21 mouse cellular contexts compared by ENCODE assay signal in the genomic region with DNA sequence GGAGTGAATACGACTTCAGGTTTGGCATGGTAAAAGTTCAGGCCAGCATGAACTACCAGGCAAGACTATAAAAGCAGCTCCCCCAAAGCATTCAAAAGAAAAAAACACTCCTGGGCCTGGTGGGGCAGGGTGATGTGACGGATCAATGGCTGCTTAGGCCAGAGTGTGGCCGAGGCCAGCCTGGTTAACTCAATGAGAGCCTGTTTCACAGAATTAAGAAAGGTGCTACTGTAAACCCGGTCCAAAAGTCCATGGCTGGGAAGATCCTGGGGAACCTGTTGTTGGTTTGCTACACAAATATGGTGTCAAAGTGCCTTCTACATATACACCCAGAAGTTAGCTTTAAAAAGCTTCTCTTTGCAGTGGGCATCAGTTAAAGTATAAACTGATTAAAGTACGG. TPM values are rescaled to one million over a fixed set of nuclear protein-coding genes. Genes with fewer than 3 reads are reported as not detected.
DNase-seq lines count a peak whose midpoint lies in the region; ATAC-seq and TF ChIP-seq lines count a peak whose summit lies in the region.
"Had no signal": no experiment of that assay in that cellular context is flagged by ENCODE, and none has a peak within 500 bp of the region (broad histone marks: within the 10 kb centered on the region; RNA-seq: fewer than 3 reads in every experiment).

No protein-coding gene starts in this region.

- H3K4me2 ChIP-seq in intestine, postnatal 0 days (replicated peaks; ENCODE audit: low read depth): 0 out of 2 replicates have a peak overlapping the region, but pooled peaks have one; percentile 72
- no peak overlapping the region for H3K4me2 ChIP-seq in intestine, embryonic 16.5 days (ENCODE audit: low read depth, low read length)
- H3K4me2 ChIP-seq in kidney, embryonic 16.5 days (replicated peaks; ENCODE audit: low read depth, low read length): peak overlapping the region; percentile 79
- H3K4me2 ChIP-seq in liver, embryonic 12.5 days: peak overlapping the region; percentile 86; the same call in 1 of the 2 replicates

- peak; percentile 76 for DNase-seq in kidney, adult 9 months
- no peak for DNase-seq in thymus, postnatal 0 days (ENCODE audit: low spot score)
- no peak for DNase-seq in left cerebral cortex, adult 9 months (ENCODE audit: low spot score in 2 of 2)
- DNase-seq: adrenal gland, postnatal 36 days; cerebellum, adult 2 months; cerebellum, postnatal 36 days; gastrocnemius, postnatal 10 days; heart, adult 18-20 months; left cerebral cortex, postnatal 4 days; lung, adult 2 months; lung, postnatal 36 days; right cerebral cortex, postnatal 25 days; thymus, postnatal 25 days had no signal

- H3K27ac ChIP-seq in intestine, postnatal 0 days (ENCODE audit: low read depth, low read length): 0 out of 2 replicates have a peak overlapping the region, but pooled peaks have one; percentile 71
- H3K27ac ChIP-seq in intestine, embryonic 16.5 days (ENCODE audit: low read length): no peak overlapping the region
- H3K27ac ChIP-seq in kidney, embryonic 16.5 days (ENCODE audit: low read length): peak overlapping the region; percentile 39; the same call in 1 of the 2 replicates
- no peak overlapping the region for H3K27ac ChIP-seq in liver, embryonic 12.5 days
- H3K27ac ChIP-seq: forebrain, embryonic 13.5 days; hindbrain, embryonic 12.5 days had no signal

- 68% methylated on average over 5 of the region's 5 CpGs for WGBS in intestine, postnatal 0 days
- WGBS in intestine, embryonic 16.5 days: 80% methylated on average over 5 of the region's 5 CpGs
- 69% methylated on average over 5 of the region's 5 CpGs for WGBS in kidney, embryonic 16.5 days
- 85% methylated on average over 5 of the region's 5 CpGs for WGBS in liver, embryonic 12.5 days (ENCODE audit: insufficient replicate concordance)

- H3K4me3 ChIP-seq in intestine, postnatal 0 days (ENCODE audit: low read depth, low read length): no peak overlapping the region
- H3K4me3 ChIP-seq in intestine, embryonic 16.5 days (ENCODE audit: low read length): no peak overlapping the region
- H3K4me3 ChIP-seq in kidney, embryonic 16.5 days (ENCODE audit: low read length): no peak overlapping the region
- no peak overlapping the region for H3K4me3 ChIP-seq in liver, embryonic 12.5 days

- H3K27me3 ChIP-seq in intestine, postnatal 0 days (replicated peaks; ENCODE audit: control insufficient read depth, insufficient read depth, low read length): no peaks in the 10 kb centered on the region
- H3K27me3 ChIP-seq in intestine, embryonic 16.5 days (replicated peaks; ENCODE audit: control insufficient read depth, insufficient read depth, low read length): no peaks in the 10 kb centered on the region
- H3K27me3 ChIP-seq in kidney, embryonic 16.5 days (ENCODE audit: insufficient read depth, low read length): no peaks in the 10 kb centered on the region
- no peaks in the 10 kb centered on the region for H3K27me3 ChIP-seq in liver, embryonic 12.5 days (replicated peaks)
- H3K27me3 ChIP-seq: forebrain, embryonic 13.5 days; hindbrain, embryonic 12.5 days had no signal

- ATAC-seq in intestine, postnatal 0 days: no peak
- ATAC-seq in intestine, embryonic 16.5 days: no peak
- ATAC-seq in kidney, embryonic 16.5 days (ENCODE audit: low FRiP score, low TSS enrichment): no peak
- ATAC-seq in liver, embryonic 12.5 days: no peak
- ATAC-seq: forebrain, embryonic 13.5 days; inflammation-experienced regulatory T-cells, adult 6 months; midbrain, embryonic 16.5 days had no signal

- H3K9ac ChIP-seq in intestine, postnatal 0 days (ENCODE audit: low read depth, low read length): no peak overlapping the region
- H3K9ac ChIP-seq in intestine, embryonic 16.5 days (ENCODE audit: low read depth, low read length): no peak overlapping the region
- peak overlapping the region; percentile 93; the same call in 1 of the 2 replicates for H3K9ac ChIP-seq in kidney, embryonic 16.5 days (replicated peaks; ENCODE audit: low read length)
- no peak overlapping the region for H3K9ac ChIP-seq in liver, embryonic 12.5 days
- H3K9ac ChIP-seq: hindbrain, embryonic 12.5 days had no signal

- no peaks in the 10 kb centered on the region for H3K9me3 ChIP-seq in intestine, postnatal 0 days (ENCODE audit: control insufficient read depth)
- no peaks in the 10 kb centered on the region for H3K9me3 ChIP-seq in intestine, embryonic 16.5 days (ENCODE audit: control insufficient read depth, low read length)
- no peaks in the 10 kb centered on the region for H3K9me3 ChIP-seq in kidney, embryonic 16.5 days (ENCODE audit: low read length)
- H3K9me3 ChIP-seq in liver, embryonic 12.5 days (replicated peaks): no peaks in the 10 kb centered on the region
- H3K9me3 ChIP-seq: forebrain, embryonic 13.5 days; hindbrain, embryonic 12.5 days had no signal

- no peak for TF ChIP-seq CTCF in intestine, postnatal 0 days (IDR thresholded peaks at IDR 0.05; ENCODE audit: low read depth)

- H3K4me1 ChIP-seq in intestine, postnatal 0 days (replicated peaks; ENCODE audit: control insufficient read depth, insufficient read depth, low read length): 0 out of 2 replicates have a peak, but pooled peaks cover 3% of the 10 kb centered on the region
- peaks cover 15% of the 10 kb centered on the region for H3K4me1 ChIP-seq in intestine, embryonic 16.5 days (ENCODE audit: control insufficient read depth, insufficient read depth, low read length)
- H3K4me1 ChIP-seq in kidney, embryonic 16.5 days (ENCODE audit: insufficient read depth, low read length): peaks cover 22% of the 10 kb centered on the region
- peaks cover 26% of the 10 kb centered on the region for H3K4me1 ChIP-seq in liver, embryonic 12.5 days

- H3K36me3 ChIP-seq in intestine, postnatal 0 days (ENCODE audit: control insufficient read depth, insufficient read depth): no peaks in the 10 kb centered on the region; the same call in 1 of the 2 replicates
- H3K36me3 ChIP-seq in intestine, embryonic 16.5 days (ENCODE audit: control insufficient read depth, insufficient read depth, low read length): 0 out of 2 replicates have a peak, but pooled peaks cover 3% of the 10 kb centered on the region
- no peaks in the 10 kb centered on the region for H3K36me3 ChIP-seq in kidney, embryonic 16.5 days (ENCODE audit: insufficient read depth, low read length)
- peaks cover 14% of the 10 kb centered on the region for H3K36me3 ChIP-seq in liver, embryonic 12.5 days

RNA-seq across cellular contexts. Expression of a gene that starts 2.0 kb away (rescaled TPM):
- 54.7 and 57.3 TPM in 2 replicates for polyA plus RNA-seq in intestine, postnatal 0 days (2015; fragmentation: Nextera tagmentation; extraction: Ambion mirVana)
- polyA plus RNA-seq in intestine, embryonic 16.5 days (2015; fragmentation: Nextera tagmentation; extraction: Ambion mirVana): 69.6 and 78.8 TPM in 2 replicates
- polyA plus RNA-seq in kidney, embryonic 16.5 days (2015; fragmentation: Nextera tagmentation; extraction: Ambion mirVana): 75.0 and 78.4 TPM in 2 replicates
- 46.4 and 50.8 TPM in 2 replicates for polyA plus RNA-seq in liver, embryonic 12.5 days (2016; fragmentation: Nextera tagmentation; extraction: Ambion mirVana)
- 48.4 and 54.3 TPM in 2 replicates for polyA plus RNA-seq in thymus, postnatal 0 days (2015; fragmentation: Nextera tagmentation; extraction: Ambion mirVana)

RNA-seq across cellular contexts. Expression of a gene that starts 14.9 kb away (rescaled TPM):
- polyA plus RNA-seq in intestine, postnatal 0 days (2015; fragmentation: Nextera tagmentation; extraction: Ambion mirVana): 13.2 and 14.8 TPM in 2 replicates
- 3.8 and 12.6 TPM in 2 replicates for polyA plus RNA-seq in intestine, embryonic 16.5 days (2015; fragmentation: Nextera tagmentation; extraction: Ambion mirVana)
- polyA plus RNA-seq in kidney, embryonic 16.5 days (2015; fragmentation: Nextera tagmentation; extraction: Ambion mirVana): 13.8 and 28.9 TPM in 2 replicates
- polyA plus RNA-seq in liver, embryonic 12.5 days (2016; fragmentation: Nextera tagmentation; extraction: Ambion mirVana): 9.6 and 11.7 TPM in 2 replicates
- polyA plus RNA-seq in thymus, postnatal 0 days (2015; fragmentation: Nextera tagmentation; extraction: Ambion mirVana): 30.6 and 33.2 TPM in 2 replicates

RNA-seq across cellular contexts. Expression of a gene that starts 39.3 kb away (rescaled TPM):
- polyA plus RNA-seq in intestine, postnatal 0 days (2015; fragmentation: Nextera tagmentation; extraction: Ambion mirVana): 87.8 and 91.9 TPM in 2 replicates
- polyA plus RNA-seq in intestine, embryonic 16.5 days (2015; fragmentation: Nextera tagmentation; extraction: Ambion mirVana): 138 and 165 TPM in 2 replicates
- polyA plus RNA-seq in kidney, embryonic 16.5 days (2015; fragmentation: Nextera tagmentation; extraction: Ambion mirVana): 416 and 441 TPM in 2 replicates
- polyA plus RNA-seq in liver, embryonic 12.5 days (2016; fragmentation: Nextera tagmentation; extraction: Ambion mirVana): 819 and 854 TPM in 2 replicates
- polyA plus RNA-seq in thymus, postnatal 0 days (2015; fragmentation: Nextera tagmentation; extraction: Ambion mirVana): 169 and 194 TPM in 2 replicates

Comparison
In these comparisons a context has a peak if more than half of its experiments do, and no peak if none do; other contexts are left out.
1. H3K27ac ChIP-seq: peak in intestine, postnatal 0 days (single experiment) and kidney, embryonic 16.5 days (single experiment); none in intestine, embryonic 16.5 days (single experiment) and liver, embryonic 12.5 days (single experiment).